Mouse (Mus musculus) brain, embryonic 14.5 days (tissue): ENCODE data around the gene Stard7.
"Not testable (repeated sequence)": the region's sequence is repeated elsewhere in the genome, so short reads cannot be mapped to it uniquely, and the experiment has no call there.

Source experiments
- CTCF ChIP-seq: fragments of 200-500 bp; IDR thresholded peaks from 2 replicates; pipeline ENCODE4 v1.5.1; 2012; ENCODE audit warnings: inconsistent platforms, mild to moderate bottlenecking, moderate library complexity, borderline replicate concordance; ENCODE audit not compliant: insufficient read depth, insufficient read length; ENCODE audit errors: extremely low read depth
- POLR2A ChIP-seq: fragments of 200-500 bp; IDR thresholded peaks from 2 replicates; pipeline ENCODE4 v1.6.1; 2012; ENCODE audit warnings: mild to moderate bottlenecking, inconsistent platforms, borderline replicate concordance; ENCODE audit not compliant: poor library complexity, insufficient read depth, insufficient read length, severe bottlenecking; ENCODE audit errors: extremely low read depth

DNA sequence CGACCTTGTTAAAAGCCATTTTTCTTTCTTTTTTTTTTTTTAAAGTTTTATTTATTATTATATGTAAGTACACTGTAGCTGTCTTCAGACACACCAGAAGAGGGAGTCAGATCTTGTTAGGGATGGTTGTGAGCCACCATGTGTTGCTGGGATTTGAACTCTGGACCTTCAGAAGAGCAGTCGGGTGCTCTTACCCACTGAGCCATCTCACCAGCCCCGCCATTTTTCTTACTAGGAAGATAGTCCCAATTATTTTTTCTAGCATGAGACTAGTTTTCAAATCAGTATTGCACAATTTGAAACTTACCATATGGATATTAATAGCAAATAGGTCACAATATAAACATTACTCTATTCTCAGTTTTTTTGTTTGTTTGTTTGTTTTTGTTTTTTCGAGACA, 2.0 kb downstream of the Stard7 start:
- not testable (repeated sequence) for TF ChIP-seq CTCF, POLR2A
